Mouse (Mus musculus) activated CD4-positive, CD25-positive, alpha-beta regulatory T cell, adult 4 months (primary cell): ENCODE measurements around the gene Dpp8. TPM values are rescaled to one million over a fixed set of nuclear protein-coding genes. Genes with fewer than 3 reads are reported as not detected.
"Not testable (repeated sequence)": the region's sequence is repeated elsewhere in the genome, so short reads cannot be mapped to it uniquely, and the experiment has no call there.

Experiments used
- ATAC-seq: one replicate; pipeline ENCODE4 v1.8.0; 2017
- polyA plus RNA-seq, 2 experiments: library from polyadenylated mRNA; unstranded; fragments of 100-300 nt; shearing (Covaris generic); gene quantifications; one replicate each; pipeline ENCODE4 v1.2.1; 2017

Dpp8 gene
- 10 to 100 TPM; 23.4 to 29.2 TPM for polyA plus RNA-seq

DNA sequence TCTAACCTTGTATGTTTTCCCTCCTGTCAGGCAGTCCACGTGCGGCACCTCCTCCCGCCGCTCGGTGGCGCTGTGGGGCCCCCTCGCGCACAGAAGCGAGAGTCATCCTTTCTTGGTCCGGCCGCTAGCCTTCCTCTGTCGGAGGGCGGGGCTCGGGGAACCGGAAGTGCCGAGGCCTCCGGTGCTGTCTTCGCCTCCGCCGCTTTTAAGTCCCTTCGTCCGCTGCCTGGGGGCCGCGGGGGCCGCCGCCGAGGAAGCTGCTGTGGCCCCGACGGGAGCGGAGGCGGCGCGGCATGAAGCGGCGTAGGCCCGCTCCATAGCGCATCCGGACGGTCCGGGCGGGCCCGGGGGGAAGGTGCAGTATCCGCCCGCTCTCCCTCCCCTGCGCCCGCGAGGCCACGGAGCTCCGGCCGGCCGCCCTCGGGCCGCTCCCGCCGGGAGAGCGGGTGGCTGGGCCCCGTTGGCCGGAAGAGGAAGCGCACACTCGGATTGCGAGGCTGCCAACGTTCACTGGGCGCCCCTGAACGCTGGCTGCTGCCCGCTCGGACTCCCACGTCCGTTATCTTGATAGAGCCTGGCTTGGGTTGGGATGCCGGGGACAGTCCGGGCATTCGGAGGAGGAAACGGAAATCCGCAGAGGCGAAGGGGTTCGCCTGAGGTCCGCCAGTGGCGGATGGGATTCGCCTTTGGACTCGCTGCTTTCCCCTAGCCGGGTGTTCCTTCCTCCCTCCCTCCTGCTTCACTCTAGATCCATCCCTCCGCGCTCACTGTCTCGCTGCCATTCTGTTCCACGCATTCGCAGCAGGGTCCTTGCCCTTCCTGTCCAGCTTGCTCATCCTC, at the start of gene Dpp8:
Gene Dpp8, plus strand, starts transcription at position 146 of the 840 bp plus-strand sequence.
- peak; percentile 93 for ATAC-seq

DNA sequence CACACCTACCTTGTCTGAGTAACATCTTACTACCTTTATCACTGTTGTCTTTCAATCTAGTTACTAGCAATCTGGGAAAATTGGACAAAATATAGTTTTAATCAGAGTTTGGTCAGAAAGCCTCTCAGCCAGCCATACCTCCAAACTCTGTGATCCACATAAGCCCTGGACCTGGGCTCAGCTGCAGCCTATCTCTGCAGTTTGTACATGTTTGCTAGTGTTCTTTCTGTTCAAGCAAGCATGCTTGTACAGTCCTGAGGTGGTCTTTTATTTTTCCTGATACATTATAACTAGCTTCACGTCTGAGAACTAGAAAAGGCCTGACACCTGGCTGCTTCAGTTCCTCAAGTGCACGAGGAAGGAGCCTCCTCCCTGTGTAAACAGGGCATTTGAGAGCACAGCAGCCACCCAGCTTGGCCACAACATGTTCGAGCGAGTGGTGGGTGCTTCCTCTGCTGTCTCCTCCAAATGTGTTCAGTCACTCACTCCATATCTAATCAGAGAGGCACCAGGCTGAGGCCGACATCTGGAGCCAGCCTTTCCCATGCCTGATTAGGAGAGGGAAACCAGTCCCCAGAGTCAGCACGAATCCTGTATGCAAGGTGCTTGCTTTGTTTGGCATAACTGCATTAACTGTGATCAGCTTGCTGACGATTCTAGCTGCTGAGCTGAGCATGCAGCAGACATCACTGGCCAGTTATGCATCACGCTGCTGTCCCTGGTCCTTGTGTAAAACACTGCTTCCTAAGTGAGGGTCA, 47.0 kb upstream of the Dpp8 start:
- ATAC-seq: no peak

DNA sequence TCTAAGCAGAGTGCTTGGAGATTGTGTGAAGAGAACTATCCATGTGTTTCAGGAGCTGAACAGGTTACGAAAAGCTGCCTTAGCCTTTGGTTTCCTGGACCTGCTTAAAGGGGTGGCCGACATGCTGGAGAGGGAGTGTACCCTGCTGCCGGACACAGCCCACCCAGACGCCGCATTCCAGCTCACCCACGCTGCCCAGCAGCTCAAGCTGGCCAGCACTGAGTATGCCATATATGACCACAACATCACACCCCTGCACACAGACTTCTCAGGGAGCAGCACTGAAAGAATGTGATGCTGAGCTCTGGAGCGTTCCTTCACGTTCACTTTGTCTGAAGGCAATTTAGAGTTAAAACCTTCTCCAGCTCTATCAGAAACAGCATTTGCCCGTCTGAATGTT, 46.4 kb upstream of the Dpp8 start:
- no peak for ATAC-seq

DNA sequence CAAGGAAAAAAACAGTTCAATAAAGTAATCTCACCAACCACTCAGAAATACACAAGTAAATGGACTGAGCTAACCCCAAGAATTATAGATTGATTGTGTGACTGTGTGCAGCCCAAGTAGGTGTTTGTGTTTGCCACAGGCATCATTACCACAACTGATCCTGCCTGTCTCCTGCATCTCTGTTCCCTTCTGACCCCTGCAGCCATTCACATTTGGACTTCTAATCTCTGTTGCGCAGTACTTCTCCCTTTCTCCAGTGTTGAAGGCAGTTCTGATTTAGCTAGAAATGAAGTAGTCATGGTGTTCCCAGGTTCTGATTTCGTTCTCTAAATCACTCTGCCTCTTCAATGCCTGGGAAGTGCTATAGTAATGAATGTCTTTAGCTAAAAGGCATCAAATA, 44.6 kb upstream of the Dpp8 start:
- ATAC-seq: no peak

DNA sequence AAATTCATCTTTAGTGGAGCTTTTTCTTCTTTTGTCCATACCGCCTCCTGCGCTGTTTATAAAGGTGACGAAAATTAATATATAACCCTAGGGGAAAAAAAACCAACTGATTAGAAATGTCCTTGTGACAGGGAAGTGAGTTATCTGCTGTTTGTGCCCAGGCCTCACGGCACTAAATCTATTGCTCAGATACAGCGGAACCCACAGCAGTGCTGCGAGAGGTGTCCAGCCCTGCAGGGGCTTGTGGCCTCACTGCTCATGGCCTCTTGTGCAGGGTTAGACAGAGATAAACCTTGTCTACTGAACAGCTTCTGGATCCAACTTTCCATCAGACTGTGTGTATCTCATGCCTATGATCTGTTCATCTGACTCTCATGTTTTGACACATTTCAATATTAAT, 43.8 kb upstream of the Dpp8 start:
- ATAC-seq: no peak

DNA sequence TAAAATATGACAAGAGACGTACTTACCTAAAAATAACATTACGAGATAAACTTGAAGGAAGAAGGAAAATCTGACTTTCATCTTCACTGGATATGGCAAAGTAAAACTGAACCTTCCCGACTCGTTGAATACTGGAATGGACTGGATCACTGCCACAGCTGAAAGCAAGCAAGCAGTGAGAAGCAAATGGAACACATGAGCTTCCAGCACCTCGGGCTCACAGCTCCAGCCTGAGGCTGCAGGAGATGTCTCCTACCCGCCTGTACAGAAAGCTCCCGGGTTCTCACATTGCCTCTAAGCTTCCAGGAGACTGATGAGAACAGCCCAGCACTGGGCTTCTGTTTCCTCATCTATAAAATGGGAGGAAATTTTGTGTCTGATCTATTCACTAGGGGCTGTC, 41.9 kb upstream of the Dpp8 start:
- no peak for ATAC-seq

DNA sequence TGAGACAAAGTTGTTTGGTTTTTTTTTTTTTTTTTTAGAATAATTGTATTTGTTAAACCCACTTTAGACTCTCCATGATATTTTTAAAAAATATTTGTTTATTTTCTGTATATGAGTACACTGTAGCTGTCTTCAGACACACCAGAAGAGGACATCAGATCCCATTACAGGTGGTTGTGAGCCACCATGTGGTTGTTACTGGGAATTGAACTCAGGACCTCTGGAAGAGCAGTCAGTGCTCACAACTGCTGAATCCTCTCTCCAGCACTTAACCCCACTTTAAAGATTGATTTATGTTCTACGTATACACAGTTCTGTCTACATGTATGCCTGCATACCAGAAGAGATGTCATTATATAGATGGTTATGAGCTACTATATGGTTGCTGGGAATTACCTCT, 36.8 kb upstream of the Dpp8 start:
- not testable (repeated sequence) for ATAC-seq

DNA sequence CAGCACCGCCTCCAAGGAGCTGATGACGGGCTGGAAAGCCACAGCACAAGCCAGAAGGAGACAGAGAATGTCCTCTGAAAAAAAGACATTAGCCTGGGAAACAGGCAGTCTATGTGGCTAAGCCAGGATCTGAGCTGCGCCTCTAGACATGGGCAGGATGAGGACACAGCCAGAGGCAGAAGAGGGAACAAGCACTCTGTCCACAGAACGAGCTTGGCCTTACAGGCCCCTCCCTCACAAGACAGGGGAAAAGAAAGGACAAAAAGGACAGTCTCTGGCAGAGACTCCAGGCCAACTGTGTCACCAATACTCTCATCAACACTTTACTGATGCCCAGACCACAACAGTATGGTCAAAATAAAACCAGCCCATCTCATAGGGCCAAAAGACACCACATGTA, 30.7 kb upstream of the Dpp8 start:
- no peak for ATAC-seq

DNA sequence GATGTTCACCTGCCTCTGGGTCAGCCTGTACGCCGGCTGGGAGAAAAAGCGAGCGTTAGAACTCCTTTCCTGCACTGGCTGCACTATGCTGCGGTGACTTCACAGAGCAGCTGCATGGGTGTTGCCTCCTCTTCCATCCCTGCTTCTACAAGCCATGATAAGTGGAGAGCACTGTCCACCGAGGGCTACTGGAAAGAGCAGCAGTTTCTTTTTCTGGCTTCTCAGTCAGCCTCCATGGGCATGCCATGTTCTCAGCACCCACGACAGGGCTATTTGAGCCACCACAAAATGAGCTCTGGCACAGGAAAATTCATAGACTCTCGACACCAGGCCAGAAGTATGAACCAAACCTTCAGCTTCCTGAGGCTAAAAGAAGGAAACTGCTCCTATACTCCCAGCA, 26.5 kb upstream of the Dpp8 start:
- no peak for ATAC-seq

DNA sequence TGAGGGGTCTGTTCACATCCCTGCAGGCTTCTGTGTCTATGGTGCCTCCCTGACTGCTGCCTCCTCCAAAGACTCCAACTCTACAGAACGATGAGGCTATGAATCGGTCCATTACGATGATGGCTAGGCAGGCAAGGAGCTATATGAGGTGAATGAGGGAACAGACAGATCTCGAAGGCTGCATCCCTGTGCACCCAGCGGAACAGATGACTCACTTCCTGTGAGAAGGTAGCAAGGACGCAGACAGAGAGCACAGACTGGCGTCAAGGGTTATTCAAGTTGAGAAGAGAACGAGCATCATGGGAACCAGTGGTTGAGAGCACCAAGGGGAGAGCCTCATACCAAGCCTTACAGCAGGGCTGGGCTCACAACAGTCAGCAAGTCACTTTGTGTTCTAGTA, 21.6 kb upstream of the Dpp8 start:
- peak; percentile 97 for ATAC-seq

DNA sequence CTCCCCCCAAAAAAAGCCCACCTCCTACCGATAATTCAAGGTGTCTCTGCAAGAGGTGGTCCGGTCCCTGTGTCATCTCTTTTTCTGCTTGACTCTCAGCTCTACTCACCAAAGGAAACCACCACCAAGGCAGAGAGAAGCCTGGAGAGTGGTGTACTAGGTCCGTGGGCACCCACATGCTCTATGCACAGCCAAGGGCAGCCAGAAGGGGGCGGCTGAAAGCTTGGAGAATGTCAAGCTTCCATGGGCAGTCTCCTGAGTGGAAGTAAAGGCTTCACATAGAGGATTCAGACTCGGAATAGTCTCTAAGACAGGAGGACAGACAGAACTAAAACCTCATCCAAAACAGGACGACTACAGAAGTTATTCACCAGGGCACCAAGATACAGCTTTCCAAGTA, 20.9 kb upstream of the Dpp8 start:
- ATAC-seq: no peak

DNA sequence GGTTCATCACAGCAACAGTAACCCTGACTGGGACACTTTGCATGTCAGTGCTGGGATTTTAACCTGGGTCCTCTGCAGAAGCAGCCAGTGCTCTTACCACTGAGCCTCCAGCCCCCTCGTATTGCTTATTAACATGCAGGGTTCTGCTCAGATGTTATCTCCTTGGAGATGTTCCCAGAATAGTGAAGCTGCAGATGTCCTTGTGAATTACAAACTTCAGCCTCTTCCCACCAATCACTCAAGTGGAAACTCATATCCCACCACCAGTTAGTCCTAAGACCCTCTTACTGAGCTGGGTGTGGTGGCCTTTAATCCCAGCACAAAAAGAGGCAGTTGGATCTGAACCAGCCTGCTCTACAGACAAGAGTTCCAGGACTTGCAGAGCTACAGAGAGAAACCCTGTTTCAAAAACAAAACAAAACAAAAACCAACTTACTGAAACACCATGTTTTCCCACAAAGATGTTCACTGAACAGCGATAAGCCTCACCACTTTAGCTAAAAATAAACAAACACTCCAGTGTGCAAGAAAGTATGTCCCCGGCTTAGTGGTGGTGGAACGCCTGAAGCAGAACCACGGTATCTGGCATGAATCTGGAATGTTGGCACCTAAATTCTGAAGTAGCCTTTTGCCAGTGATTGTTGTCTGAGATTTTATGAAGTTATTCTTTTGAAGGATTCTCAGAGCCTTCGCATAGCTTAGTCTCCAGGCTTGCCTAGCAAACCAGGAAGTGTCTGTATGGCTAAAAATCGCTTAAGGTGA, 16.6 kb upstream of the Dpp8 start:
- no peak for ATAC-seq

DNA sequence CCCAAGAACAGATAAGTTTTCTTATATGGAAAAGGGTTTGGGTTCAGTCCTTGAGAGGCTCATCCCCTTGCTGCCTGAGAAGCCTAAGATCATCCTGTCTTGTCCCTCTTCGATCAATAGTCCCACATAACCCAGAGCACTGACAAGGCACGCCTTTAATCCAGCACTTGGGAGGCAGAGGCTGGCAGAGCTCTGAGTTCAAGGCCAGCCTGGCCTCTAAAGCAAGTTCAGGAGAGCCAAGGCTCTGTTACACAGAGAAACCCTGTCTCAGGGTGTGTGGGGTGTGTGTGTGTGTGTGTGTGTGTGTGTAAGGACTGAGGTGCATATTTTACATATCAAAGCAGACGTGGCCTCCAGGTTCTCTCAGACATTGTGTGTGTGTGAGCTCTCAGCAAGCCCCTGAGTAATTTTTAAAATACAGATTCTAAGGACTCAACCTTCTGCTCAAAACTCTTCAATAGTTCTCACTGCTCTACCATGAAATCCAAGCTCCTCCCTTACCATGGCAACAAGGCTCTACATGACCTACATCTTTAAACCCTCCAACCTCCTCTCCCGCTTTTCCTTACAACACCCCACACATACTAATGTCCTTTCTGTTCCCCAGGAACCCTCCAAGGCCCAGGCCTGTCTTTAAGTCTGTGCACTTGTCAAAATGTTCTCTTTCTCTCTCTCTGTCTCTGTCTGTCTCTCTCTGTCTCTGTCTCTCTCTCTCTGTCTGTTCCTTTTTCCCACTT, 15.8 kb upstream of the Dpp8 start:
- no peak for ATAC-seq

DNA sequence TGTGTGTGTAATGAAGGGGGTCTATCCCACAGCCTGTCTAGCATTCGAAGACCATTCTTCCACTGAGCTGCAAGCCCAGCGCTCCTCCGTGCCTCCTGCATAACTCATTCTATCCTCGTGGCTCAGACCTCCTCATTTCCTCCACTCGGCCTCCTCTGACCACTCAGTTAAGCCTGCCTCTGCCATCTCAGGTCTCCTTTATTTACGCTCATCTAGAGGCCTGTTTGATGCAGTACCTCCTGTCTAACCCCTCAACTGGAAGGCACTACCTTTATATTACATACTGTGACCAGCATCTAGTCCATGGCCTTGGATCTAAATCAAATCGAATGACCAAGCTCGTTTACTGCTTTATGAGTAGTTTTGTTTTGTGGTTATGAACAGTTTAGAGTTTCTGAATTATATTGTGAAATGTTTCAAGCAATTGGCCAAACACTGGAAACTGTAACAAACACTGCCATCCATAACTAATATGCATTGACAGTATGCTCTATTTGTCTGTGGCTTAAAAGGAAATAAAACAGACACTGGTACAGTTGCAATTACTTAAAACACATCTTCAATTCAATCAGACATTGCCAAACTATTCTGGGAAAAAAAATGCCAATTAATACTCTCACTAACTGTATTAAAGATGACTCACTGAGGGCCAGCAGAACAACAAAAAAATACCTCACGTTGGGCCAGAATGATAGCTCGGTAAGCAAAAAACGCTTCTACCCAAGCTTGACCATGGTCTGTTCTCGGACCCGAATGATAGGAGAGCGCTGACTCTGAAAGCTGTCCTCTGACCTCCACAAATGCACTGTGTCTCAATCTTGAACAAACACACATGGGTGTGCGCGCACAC, 15.0 kb upstream of the Dpp8 start:
- ATAC-seq: no peak

DNA sequence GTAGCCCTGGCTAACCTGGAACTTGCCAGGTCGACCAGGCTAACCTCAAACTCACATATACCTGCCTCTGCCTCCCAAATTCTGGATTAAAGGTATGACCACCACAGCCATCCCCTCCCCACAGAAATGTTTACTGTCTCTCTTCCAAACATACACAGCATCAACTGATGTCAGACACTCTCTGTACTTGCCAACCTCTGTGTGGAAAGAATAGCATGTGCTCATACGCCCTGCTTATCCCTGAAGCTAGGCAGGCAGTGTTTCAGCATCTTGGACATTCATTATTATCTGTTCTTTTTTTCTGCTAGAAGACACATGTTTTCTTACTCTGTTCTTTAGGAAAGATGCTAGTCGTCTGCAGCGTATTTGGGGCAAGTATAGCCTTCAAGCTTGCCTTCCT, 14.3 kb upstream of the Dpp8 start:
- no peak for ATAC-seq

DNA sequence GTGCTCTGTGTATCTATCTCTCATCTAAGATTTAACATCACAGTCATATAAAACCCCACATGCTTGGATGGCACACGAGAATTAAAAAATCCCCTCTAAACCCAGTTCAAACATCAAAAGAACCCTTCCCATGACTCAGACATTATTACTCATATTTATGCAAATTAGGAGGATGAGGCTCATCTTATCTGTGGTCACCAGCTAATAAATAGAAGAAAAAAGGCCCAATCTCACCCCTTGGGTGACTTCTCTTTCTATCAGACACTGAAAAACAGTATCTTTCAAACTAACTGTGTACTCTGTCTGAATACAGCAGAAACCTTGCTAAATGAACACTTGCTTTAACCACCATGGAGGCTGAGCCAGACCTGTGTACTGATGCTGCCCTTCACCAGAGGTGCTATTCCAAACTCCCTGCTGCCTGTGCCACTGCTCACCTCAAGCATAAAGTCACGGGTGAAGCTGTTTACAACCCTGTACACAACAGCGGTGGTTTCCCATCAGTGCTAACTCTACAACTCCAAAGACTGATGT, 13.6 kb upstream of the Dpp8 start:
- ATAC-seq: peak; percentile 24

DNA sequence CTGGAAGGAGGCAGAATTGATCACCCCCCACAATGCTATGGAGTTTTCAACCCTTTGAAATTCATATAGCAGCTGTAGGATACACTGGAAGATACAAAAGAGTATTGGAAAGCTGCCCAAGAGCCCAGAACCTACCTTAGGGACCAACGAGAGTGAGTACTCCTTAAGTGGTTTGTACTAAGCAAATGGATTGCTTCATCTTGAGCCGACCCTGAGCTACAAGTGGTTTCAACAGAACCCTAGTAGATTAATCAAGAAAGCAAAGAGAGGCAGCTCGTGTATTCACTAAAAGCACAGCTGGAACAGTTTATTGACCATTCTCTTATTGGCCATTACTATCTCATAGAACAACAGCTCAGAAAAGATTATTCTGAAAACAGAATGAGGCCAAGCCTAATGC, 13.1 kb upstream of the Dpp8 start:
- no peak for ATAC-seq

DNA sequence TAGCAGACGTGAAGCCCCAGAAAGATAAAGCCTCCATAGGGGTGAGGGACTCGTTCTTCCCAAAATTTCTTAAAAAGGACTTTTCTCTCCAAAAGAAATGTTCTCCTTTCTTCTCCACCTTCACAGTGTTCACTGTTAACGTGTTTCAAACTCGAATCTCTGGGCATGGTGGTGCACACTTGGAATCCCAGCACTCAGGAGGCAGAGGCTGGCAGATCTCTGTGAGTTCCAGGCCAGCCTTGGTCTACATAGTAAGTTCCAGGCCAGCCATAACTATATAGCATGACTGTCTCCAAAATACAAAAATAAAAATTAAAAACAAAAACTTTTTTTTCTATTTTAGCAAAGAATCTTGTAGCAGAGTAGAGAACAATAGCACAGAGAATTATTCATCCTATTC, 12.1 kb upstream of the Dpp8 start:
- ATAC-seq: no peak

DNA sequence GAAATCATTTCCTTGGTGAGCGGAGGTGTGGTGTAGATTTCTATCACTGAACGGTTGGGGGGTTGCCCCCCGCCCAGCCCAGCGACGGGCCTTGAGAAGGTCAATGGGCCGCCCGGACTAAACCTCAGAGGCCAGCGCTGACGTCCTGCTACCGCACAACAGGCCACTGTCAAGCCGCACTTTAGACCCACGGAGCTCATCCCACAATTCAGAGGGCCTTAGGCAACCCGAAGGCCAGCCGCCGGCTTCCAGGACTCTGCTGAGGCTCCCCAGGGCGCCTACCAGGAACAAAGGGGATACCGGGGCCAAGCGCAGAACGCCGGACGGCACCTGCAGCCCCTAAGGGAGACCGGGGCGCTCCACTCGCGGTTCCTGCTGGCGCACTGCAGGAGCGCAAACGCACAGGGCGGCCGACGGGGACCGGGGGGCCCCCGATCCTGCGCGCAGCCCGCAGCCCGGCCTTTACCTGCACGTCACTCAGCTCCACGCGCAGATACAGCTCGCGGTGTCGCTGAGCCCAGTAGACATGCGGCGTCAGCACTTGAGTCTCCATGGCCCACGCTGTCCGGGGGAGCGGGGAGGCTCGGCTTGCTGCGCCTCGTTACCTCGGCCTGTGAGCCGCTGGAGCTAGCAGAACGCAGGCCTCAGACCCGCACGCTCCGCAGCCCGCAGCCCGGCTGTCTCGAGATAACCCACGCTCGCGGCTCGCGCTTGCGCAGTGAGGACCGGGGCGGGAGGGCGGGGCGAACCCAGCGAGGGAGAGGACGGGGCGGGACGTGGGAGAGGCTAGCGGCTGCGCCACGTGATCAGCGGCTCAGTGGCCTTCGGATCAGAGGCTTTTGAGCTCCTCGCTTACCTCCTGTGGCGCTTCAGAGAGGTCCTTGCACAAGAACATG, 11.0 kb upstream of the Dpp8 start, which contains the start of gene Hacd3:
Gene Hacd3, minus strand, starts transcription at position 703 of the 896 bp plus-strand sequence.
- peak; percentile 51 for ATAC-seq
